Mouse (Mus musculus) heart, adult 2 months (tissue): ENCODE measurements around the gene Prex1.

Experiments
- CTCF ChIP-seq: fragments of 200-600 bp; IDR thresholded peaks from 2 replicates; pipeline ENCODE4 v1.8.1; 2022; ENCODE audit warnings: antibody characterized with exemption, mild to moderate bottlenecking, moderate library complexity
- POLR2A ChIP-seq: fragments of 200-500 bp; IDR thresholded peaks from 2 replicates; pipeline ENCODE4 v1.6.1; 2011; ENCODE audit warnings: mild to moderate bottlenecking, low read depth, low read length, control low read depth; ENCODE audit not compliant: insufficient read depth

DNA sequence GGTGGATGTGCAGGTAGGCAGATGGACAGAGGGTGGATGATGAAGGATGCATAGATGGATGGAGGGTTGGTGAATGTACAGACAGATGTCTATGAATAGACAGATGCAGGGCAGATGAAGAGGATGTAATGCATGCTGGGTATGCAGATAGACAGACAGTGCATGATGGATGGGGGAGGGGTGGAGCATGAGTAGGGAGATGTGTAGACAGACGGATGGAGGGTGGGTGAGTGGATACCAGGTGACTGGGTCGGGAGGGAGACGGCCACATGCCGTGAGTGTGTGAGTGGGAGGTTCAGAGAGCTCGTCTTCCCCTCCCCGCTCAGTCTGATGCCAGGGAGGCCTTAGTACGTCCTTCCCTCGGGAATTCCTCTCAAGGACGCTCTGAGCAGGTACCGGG lies 134.3 kb downstream of the Prex1 start:
- TF ChIP-seq CTCF (no peak), POLR2A (no peak)
